Mouse (Mus musculus): ENCODE results near the gene Stxbp3.

Stxbp3 gene

DNA sequence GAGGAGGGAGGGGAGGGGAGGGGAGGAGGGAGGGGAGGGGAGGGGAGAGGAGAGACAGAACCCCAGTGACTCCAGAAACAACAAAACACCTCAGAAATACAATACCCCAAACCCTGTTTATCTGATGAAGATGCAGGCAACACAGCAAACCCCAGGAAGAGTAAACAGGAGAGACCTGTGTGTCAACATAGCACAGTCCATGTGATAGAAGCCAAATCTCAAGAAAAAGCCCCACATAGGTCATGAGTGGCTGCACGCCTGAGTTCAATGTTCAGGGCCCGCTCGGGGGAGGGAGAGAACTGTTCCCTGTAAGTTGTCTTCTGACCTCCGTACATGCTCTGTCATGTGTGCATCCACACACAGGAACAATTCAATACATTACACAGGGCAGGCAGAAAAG, 43.9 kb downstream of the Stxbp3 start:
- DNase-seq (ENCODE audit: low spot score), result peak; percentile 15

DNA sequence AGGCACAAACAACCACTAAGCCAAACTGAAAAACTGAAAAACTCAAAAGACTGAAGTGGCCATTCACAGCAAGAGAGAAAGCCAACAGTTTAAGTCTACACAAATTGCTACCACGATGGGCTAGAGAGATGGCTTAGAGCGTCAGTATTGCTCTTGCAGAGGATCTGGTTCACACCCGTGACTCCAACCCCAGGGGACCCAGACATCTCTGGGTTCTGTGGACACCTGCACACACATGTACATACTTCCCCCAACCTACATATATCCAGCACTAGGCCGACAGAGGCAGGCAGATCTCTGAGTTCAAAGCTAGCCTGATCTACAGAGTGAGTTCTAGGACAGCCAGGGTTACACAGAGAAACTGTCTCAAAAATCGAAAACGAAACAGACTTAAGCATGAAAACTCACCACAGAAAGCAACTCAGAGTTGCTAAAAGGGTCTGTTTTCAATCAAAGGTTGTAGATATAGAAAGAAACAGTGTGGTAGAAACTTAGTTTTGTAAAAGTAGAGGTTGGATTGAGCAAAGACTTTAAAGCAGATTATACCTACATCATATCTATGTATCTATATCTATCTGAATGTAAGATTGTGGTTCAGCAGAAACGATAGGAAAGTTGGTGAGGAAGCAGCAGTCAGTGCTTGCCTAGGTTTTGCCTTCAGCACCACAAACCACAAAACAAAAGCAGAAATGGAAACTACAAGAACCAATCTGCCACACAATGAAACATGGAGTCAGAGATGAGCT, 44.6 kb downstream of the Stxbp3 start:
- peak; percentile 18 for DNase-seq (ENCODE audit: low spot score)

GRCm38 (mm10) chr3:108794780-108795179, 45.5 kb downstream of the Stxbp3 start:
- no peak for DNase-seq (ENCODE audit: low spot score)

DNA sequence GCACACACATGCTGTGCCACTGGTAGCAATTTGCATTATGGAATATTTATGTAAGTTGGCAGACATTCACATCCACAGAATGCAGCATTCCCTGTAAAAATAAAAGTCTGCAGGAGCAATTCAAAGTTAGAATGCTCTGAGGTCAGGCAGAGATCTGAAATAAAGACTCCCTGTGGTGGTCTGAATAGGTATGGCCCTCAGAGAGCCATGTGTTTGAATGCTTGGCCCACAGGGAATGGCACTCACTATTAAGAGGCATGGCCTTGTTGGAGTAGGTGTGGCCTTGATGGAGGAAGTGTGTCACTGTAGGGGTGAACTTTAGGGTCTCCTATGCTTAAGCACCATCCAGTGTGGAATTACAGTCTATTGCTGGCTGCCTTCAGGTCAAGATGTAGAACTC, 47.9 kb downstream of the Stxbp3 start:
- no peak for DNase-seq (ENCODE audit: low spot score)

DNA sequence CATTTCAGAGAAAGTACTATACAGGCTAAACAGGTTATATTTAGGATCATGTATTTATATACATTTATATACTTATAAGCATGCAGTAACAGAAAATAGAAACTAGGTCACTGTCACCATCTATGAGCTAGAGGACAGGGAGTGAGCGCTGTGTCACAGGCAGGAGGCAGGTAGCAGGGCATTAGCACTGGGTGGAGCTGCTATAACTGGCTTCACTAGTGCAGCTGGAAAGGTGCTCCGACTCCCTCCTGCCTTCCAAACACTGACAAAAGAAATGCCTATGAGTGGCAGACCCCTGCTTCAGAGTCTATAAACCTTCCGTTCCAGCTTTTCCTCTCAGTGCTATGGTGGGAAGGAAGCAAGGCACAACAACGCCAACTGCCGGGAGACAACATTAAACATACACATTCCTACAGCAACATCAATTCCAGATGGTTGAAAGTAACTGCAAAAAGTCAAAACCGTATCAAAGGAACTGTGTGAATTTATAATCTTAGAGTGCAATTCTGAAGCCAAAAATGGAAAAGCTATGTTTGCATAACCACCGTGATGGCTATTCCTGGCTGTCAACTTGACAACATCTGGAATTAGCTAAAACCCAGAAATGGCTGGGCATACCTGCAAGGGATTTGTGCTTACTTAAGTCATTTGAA, 49.1 kb downstream of the Stxbp3 start:
- DNase-seq (ENCODE audit: low spot score), result no peak

DNA sequence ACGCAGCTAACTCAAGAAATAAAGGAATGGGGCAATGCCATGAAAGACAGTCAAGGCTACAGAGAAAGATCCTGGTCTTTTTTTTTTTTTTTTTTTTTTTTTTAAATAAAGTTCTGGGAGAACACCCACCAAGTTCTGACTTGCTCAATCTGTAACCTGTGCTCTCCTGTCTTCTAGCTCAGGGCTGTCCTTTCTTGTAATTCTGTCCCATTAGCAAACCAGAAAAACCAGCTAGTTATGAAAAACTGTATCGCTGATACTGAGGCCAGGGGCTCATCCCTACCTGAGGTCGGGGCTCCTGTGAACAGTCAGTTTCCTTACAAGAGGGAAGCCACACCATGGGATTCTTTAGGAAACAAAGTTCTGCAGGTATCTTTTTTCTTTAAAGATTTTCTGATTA, 49.8 kb downstream of the Stxbp3 start:
- DNase-seq (ENCODE audit: low spot score), result no peak

- no peak for DNase-seq (ENCODE audit: low spot score)
These were observed 51.0 kb downstream of the Stxbp3 start for GRCm38 (mm10) chr3:108789299-108789698.

DNA sequence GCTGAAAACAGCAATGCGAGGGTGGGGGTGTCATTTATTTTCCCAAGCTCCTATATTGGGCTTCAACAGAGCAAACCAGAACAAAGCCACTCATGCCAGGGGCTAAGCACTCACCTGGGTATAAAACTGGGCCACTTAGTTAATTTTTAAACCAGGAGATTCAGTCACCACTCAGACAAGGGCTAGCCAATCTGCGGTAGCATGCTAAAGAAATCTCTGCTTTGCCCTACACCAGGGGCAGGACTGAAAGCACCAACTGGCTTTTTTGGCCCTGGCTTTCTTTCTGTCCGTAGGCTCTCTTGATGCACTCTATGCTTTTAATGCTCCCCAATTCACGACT, 51.9 kb downstream of the Stxbp3 start:
- DNase-seq (ENCODE audit: low spot score), result no peak

- DNase-seq (ENCODE audit: low spot score), result no peak
These were observed 52.4 kb downstream of the Stxbp3 start for GRCm38 (mm10) chr3:108787754-108788454.

DNA sequence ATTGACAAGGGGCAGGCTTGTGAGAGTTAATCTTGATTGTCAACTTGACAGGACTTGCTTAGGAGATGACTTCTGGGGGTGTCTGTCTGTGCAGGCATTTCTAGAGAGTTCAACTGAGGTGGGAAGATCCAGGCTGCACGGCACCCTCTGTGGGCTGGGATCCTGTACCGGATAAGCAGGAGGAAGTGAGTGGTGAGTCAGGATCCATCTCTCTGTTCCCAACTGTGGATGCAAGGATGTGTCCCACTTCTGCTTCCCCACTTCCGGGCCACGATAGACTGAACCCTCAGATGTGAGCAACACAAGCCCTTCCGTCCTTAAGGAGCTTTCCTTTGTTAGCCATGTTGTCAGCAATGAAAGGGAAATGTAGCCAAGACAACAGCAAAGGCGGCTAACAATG, 53.8 kb downstream of the Stxbp3 start:
- DNase-seq (ENCODE audit: low spot score), result no peak

- no peak for DNase-seq (ENCODE audit: low spot score)
These were observed 57.9 kb downstream of the Stxbp3 start for GRCm38 (mm10) chr3:108782364-108782895.

- DNase-seq (ENCODE audit: low spot score), result peak; percentile 58
These were observed 58.4 kb downstream of the Stxbp3 start for GRCm38 (mm10) chr3:108781884-108782270.

- no peak for DNase-seq (ENCODE audit: low spot score)
These were observed 59.0 kb downstream of the Stxbp3 start for GRCm38 (mm10) chr3:108781238-108781883.

DNA sequence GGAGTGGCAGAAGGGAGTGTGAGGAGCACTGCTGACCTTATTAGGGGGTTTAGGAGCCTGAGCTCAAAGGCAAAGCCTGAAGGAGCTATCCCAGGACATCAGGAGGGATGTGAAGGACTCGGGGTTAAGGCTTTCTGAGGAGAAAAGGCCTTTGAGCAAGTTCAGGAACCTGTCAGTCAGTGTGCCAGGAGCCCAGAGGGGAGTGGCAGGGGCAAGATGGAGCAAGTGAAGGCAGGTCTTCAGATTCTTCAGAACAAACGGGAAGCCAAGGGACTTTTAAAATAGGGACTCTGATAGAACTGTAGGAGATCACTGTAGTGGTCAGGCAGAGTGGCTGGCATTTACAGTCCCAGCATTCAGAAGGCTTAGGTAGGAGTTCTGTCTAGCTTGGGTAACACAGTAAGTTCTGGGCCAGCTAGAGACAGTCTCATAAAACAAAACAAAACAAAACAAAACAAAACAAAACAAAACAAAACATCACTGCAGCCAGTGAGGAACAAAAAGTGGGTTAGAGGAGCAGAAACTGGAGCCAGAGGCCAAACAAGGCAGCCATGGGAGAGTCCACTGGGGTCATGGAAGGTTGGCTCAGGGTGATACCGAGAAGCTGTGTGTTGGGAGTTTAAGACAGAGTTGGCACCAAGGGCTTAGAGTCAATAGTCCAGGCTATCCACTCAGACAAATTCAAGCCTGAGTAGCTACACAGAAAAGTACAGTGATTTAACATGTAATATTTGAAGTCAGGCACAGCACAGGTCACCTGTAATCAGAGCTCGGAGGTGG, 61.4 kb downstream of the Stxbp3 start:
- DNase-seq (ENCODE audit: low spot score), result no peak

DNA sequence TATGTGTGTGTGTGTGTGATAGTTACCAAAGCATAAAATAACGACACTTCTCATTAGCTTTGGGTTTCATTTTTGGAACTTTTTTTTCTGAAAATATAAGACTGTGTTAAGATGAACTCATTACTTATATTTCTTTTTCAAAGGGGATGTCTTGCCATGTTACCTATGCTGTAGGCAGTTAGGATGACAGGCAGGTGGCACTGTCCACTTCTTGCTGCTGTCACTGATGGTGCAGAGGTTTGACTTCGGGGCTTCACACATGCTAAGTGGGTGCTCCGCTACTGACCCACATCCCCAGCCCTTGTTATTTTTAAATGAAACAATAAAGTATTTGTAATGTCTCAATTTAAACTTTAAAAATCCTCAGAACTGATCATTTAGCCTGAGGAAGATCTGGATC, 67.5 kb downstream of the Stxbp3 start:
- DNase-seq (ENCODE audit: low spot score), result no peak

DNA sequence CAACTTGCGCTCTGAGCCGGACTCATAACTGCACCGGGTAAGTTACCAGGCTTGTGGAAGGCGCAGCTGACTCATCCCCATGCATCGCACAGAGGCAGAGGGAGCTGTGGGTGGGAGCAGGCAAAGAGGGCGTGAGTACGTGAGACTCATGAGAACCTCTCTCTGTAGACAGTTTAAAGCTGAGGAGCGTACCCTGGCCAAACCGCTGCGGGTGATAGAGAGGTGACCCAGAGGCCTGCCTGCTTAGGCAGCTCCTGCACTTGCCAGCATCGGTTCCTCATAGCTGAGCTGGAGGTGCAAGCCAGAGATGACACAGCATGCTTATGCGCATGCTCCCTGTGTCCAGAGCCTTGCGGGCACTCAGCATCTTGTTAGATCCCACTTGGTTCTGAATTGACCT, 68.1 kb downstream of the Stxbp3 start:
- no peak for DNase-seq (ENCODE audit: low spot score)

DNA sequence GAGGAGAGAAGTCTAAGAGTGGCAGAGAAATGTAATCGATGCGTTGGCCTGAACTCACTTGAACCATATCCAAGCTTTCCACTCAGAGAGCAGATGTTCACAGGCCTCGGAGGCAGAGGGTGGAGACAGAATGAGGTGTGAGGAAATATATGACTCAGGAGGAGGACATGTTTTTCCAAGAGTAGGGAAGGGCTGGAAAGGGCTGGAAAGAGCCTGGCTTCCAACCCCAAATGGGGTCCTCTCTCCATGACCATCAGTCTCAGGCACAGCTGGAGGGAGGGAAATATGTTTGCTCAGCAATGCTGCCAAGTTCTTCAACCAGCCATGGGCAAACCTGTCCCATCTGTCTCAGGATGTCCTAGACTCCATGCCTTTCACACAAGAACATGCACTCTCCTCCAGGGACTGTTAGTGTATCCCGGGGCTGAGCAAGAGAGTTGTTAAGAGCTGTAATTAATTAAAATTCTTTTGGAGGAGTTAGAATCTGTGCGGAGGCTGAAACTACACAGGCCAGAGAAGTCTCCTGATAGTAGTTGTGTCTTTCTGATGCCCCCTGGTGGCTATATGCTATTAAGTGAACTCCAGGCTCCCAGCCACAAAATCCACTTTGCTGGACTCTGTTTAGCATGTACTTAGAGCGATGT, 69.5 kb downstream of the Stxbp3 start:
- DNase-seq (ENCODE audit: low spot score), result peak; percentile 59

- DNase-seq (ENCODE audit: low spot score), result no peak
These were observed 70.8 kb downstream of the Stxbp3 start for GRCm38 (mm10) chr3:108769547-108769946.

GRCm38 (mm10) chr3:108767416-108767815, 72.9 kb downstream of the Stxbp3 start:
- no peak for DNase-seq (ENCODE audit: low spot score)

DNA sequence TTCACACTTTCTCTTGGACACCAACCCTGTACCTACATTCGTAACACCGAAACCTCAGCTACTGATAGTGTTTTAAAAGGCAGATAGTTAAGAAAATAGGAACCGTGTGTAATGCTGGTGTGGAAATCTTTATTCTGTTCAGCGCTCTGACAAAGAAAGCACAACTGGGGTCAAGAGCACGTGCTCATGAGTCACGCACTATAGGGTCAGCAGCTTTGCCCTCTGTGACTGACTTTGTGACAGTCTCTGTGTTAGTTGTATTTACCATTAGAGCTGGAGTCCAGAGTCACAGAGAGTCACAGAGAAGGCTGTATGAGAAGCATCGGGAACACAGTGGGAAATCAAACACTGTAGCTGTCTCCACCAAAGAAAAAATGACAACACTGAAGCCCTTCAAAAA, 73.4 kb downstream of the Stxbp3 start:
- DNase-seq (ENCODE audit: low spot score), result no peak

DNA sequence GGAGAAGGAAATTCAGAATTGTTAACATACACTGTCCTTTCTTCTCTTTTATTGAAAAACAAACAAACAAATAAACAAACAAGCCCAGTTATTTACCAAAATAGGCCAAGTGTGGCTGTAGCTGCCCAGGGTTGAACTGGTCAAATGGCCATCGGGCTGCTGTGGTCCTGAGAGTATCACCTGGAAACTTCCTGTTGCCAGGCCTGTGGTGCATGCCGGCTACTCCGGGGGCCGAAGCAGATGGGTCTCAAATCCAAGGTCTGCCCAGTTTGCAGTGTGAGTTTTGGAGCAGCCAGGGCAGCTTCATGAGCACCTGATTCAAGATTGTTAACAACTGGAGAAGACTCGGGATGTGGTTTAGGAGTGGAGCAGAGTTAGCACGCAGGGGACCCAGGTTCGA, 74.8 kb downstream of the Stxbp3 start:
- no peak for DNase-seq (ENCODE audit: low spot score)
